Mouse (Mus musculus): ENCODE measurements around the gene Rgl2. TPM values are rescaled to one million over a fixed set of nuclear protein-coding genes. Genes with fewer than 3 reads are reported as not detected.

Rgl2 gene
- total RNA-seq, 2 experiments from 2014 or later, result 38.2 to 58.3 TPM

GRCm38 (mm10) chr17:33908331-33909076, 20.8 kb upstream of the Rgl2 start:
- peak; percentile 37 for ATAC-seq (ENCODE audit: poor library complexity, severe bottlenecking)

GRCm38 (mm10) chr17:33909077-33909868, 20.1 kb upstream of the Rgl2 start, which contains the start of gene Daxx:
TSS of gene Daxx (plus strand) at chr17:33909414.
- peak; percentile 95 for ATAC-seq (ENCODE audit: poor library complexity, severe bottlenecking)

GRCm38 (mm10) chr17:33909869-33910250, 19.5 kb upstream of the Rgl2 start:
- ATAC-seq (ENCODE audit: poor library complexity, severe bottlenecking), result peak; percentile 13; the same call in 1 of the 2 replicates

GRCm38 (mm10) chr17:33910346-33911051, 18.8 kb upstream of the Rgl2 start:
- no peak for ATAC-seq (ENCODE audit: poor library complexity, severe bottlenecking)

GRCm38 (mm10) chr17:33911052-33911812, 18.1 kb upstream of the Rgl2 start:
- ATAC-seq (ENCODE audit: poor library complexity, severe bottlenecking), result no peak

- no peak for ATAC-seq (ENCODE audit: poor library complexity, severe bottlenecking)
Measured at GRCm38 (mm10) chr17:33911813-33912414, 17.4 kb upstream of the Rgl2 start.

GRCm38 (mm10) chr17:33913264-33913663, 16.1 kb upstream of the Rgl2 start:
- ATAC-seq (ENCODE audit: poor library complexity, severe bottlenecking), result no peak

- no peak for ATAC-seq (ENCODE audit: poor library complexity, severe bottlenecking)
Measured at GRCm38 (mm10) chr17:33913905-33914304, 15.4 kb upstream of the Rgl2 start.

GRCm38 (mm10) chr17:33914969-33915391, 14.4 kb upstream of the Rgl2 start:
- ATAC-seq (ENCODE audit: poor library complexity, severe bottlenecking), result no peak

GRCm38 (mm10) chr17:33915671-33916250, 13.6 kb upstream of the Rgl2 start, which contains the start of the genes Tapbp and Zbtb22:
TSS of gene Tapbp (plus strand) at chr17:33915899.
TSS of gene Zbtb22 (plus strand) at chr17:33915904.
- peak; percentile 71 for ATAC-seq (ENCODE audit: poor library complexity, severe bottlenecking)

GRCm38 (mm10) chr17:33916294-33916693, 13.0 kb upstream of the Rgl2 start:
- ATAC-seq (ENCODE audit: poor library complexity, severe bottlenecking), result no peak

- no peak for ATAC-seq (ENCODE audit: poor library complexity, severe bottlenecking)
Measured at GRCm38 (mm10) chr17:33916847-33917655, 12.3 kb upstream of the Rgl2 start.

GRCm38 (mm10) chr17:33917656-33918292, 11.6 kb upstream of the Rgl2 start:
- no peak for ATAC-seq (ENCODE audit: poor library complexity, severe bottlenecking)

GRCm38 (mm10) chr17:33918293-33919203, 10.8 kb upstream of the Rgl2 start:
- no peak for ATAC-seq (ENCODE audit: poor library complexity, severe bottlenecking)

- ATAC-seq (ENCODE audit: poor library complexity, severe bottlenecking), result peak; percentile 62
Measured at GRCm38 (mm10) chr17:33919351-33920281, 9.7 kb upstream of the Rgl2 start.

All from megakaryocyte, adult 5-6 weeks (primary cell).